Mouse (Mus musculus): ENCODE results near the gene Popdc2.

Popdc2 gene

GRCm38 (mm10) chr16:38361933-38362332 is at the start of gene Popdc2:
TSS of gene Popdc2 (plus strand) at chr16:38362209.
- in situ Hi-C loops (cut with MboI, MseI): no loop called here

- in situ Hi-C loops (cut with MboI, MseI): no loop called here
Measured at GRCm38 (mm10) chr16:38318492-38318891, 43.5 kb upstream of the Popdc2 start.

- in situ Hi-C loops (cut with MboI, MseI): no loop called here
Measured at GRCm38 (mm10) chr16:38319087-38319486, 42.9 kb upstream of the Popdc2 start.

GRCm38 (mm10) chr16:38321452-38321935 is 40.5 kb upstream of the Popdc2 start:
- in situ Hi-C loops (cut with MboI, MseI): no loop called here

- in situ Hi-C loops (cut with MboI, MseI): no loop called here
Measured at GRCm38 (mm10) chr16:38324311-38324710, 37.7 kb upstream of the Popdc2 start.

GRCm38 (mm10) chr16:38326778-38327397 is 35.1 kb upstream of the Popdc2 start:
- in situ Hi-C loops (cut with MboI, MseI): no loop called here

GRCm38 (mm10) chr16:38329340-38329739 is 32.7 kb upstream of the Popdc2 start:
- in situ Hi-C loops (cut with MboI, MseI): no loop called here

GRCm38 (mm10) chr16:38334431-38334830 is 27.6 kb upstream of the Popdc2 start:
- in situ Hi-C loops (cut with MboI, MseI): no loop called here

GRCm38 (mm10) chr16:38338077-38338476 is 23.9 kb upstream of the Popdc2 start:
- in situ Hi-C loops (cut with MboI, MseI): loop anchor here in 1 of 2 experiments (5.0 kb wide), 1 partner anchor 159 kb away; no protein-coding TSS in a partner anchor

GRCm38 (mm10) chr16:38341396-38342324 is 20.3 kb upstream of the Popdc2 start, which contains the start of gene Maats1:
TSS of gene Maats1 (minus strand) at chr16:38342143.
- in situ Hi-C loops (cut with MboI, MseI): no loop called here

GRCm38 (mm10) chr16:38344941-38345725 is 16.9 kb upstream of the Popdc2 start:
- in situ Hi-C loops (cut with MboI, MseI): no loop called here

- in situ Hi-C loops (cut with MboI, MseI): no loop called here
Measured at GRCm38 (mm10) chr16:38346529-38347325, 15.3 kb upstream of the Popdc2 start, which contains the start of the genes Cox17 and Gm21987. TSS of gene Cox17 (plus strand) at chr16:38346991. TSS of gene Gm21987 (plus strand) at chr16:38347040.

- in situ Hi-C loops (cut with MboI, MseI): no loop called here
Measured at GRCm38 (mm10) chr16:38347588-38347987, 14.4 kb upstream of the Popdc2 start.

- in situ Hi-C loops (cut with MboI, MseI): no loop called here
Measured at GRCm38 (mm10) chr16:38348217-38348761, 13.7 kb upstream of the Popdc2 start.

GRCm38 (mm10) chr16:38349881-38350280 is 12.1 kb upstream of the Popdc2 start:
- in situ Hi-C loops (cut with MboI, MseI): no loop called here

GRCm38 (mm10) chr16:38350361-38350855 is 11.6 kb upstream of the Popdc2 start:
- in situ Hi-C loops (cut with MboI, MseI): no loop called here

GRCm38 (mm10) chr16:38350939-38351338 is 11.1 kb upstream of the Popdc2 start:
- in situ Hi-C loops (cut with MboI, MseI): no loop called here

- in situ Hi-C loops (cut with MboI, MseI): no loop called here
Measured at GRCm38 (mm10) chr16:38352031-38352430, 10.0 kb upstream of the Popdc2 start.

GRCm38 (mm10) chr16:38352851-38353250 is 9.2 kb upstream of the Popdc2 start:
- in situ Hi-C loops (cut with MboI, MseI): no loop called here

GRCm38 (mm10) chr16:38353642-38354041 is 8.4 kb upstream of the Popdc2 start:
- in situ Hi-C loops (cut with MboI, MseI): no loop called here

Data from T-helper 17 cell (primary cell).